26 mouse cellular contexts compared by ENCODE assay signal in the genomic region with DNA sequence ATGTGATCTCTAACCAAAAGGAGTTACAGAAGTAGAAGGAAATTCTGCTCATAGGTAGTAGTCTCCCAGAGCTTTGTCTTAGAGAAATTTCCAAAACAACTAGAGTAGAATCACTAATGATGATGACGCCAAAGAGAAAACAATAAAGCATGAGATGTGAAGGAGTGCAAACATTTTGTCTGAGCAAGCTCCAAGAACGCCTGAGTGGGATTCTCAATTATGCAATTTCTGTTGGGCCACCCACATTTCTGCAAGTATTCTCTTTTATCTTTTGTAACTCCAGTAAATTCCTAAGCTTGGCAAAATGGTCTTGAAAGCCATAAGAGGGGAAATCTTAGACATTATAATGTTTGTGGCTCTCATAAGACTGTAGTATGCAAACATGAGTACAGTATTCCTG.
"Had no signal": no experiment of that assay in that cellular context is flagged by ENCODE, and none has a peak within 500 bp of the region (broad histone marks: within the 10 kb centered on the region; RNA-seq: fewer than 3 reads in every experiment).

No protein-coding gene starts in this region.

- H3K4me3 ChIP-seq: gastrocnemius, adult 2 months; heart, embryonic 10.5 days; heart, embryonic 12.5 days; hindbrain, embryonic 10.5 days; hindbrain, embryonic 13.5 days; hindbrain, embryonic 15.5 days; kidney, embryonic 15.5 days; left cerebral cortex, adult 2 months; limb, embryonic 13.5 days; limb, embryonic 15.5 days; liver, embryonic 12.5 days had no signal

- H3K27ac ChIP-seq: gastrocnemius, adult 2 months; heart, embryonic 10.5 days; hindbrain, embryonic 10.5 days; hindbrain, embryonic 13.5 days; hindbrain, embryonic 15.5 days; hindbrain, postnatal 0 days; kidney, embryonic 15.5 days; kidney, postnatal 0 days; left cerebral cortex, adult 2 months; limb, embryonic 13.5 days; limb, embryonic 15.5 days; liver, embryonic 12.5 days had no signal

- H3K4me1 ChIP-seq: heart, embryonic 10.5 days; heart, embryonic 12.5 days; hindbrain, embryonic 10.5 days; hindbrain, embryonic 13.5 days; hindbrain, embryonic 15.5 days; kidney, embryonic 15.5 days; limb, embryonic 13.5 days; limb, embryonic 15.5 days; liver, embryonic 12.5 days had no signal

- H3K9ac ChIP-seq: heart, embryonic 12.5 days; hindbrain, embryonic 13.5 days; hindbrain, embryonic 15.5 days; kidney, embryonic 15.5 days; limb, embryonic 13.5 days; limb, embryonic 15.5 days; liver, embryonic 12.5 days had no signal

- H3K4me2 ChIP-seq: heart, embryonic 12.5 days; hindbrain, embryonic 13.5 days; hindbrain, embryonic 15.5 days; kidney, embryonic 15.5 days; limb, embryonic 13.5 days; limb, embryonic 15.5 days; liver, embryonic 12.5 days had no signal

- H3K36me3 ChIP-seq: heart, embryonic 10.5 days; heart, embryonic 12.5 days; hindbrain, embryonic 10.5 days; hindbrain, embryonic 13.5 days; hindbrain, embryonic 15.5 days; kidney, embryonic 15.5 days; limb, embryonic 13.5 days; limb, embryonic 15.5 days; liver, embryonic 12.5 days had no signal

- ATAC-seq: hindbrain, postnatal 0 days; intestine, embryonic 16.5 days; liver, embryonic 12.5 days had no signal

- H3K9me3 ChIP-seq: heart, embryonic 10.5 days; heart, embryonic 12.5 days; hindbrain, embryonic 10.5 days; hindbrain, embryonic 13.5 days; hindbrain, embryonic 15.5 days; kidney, embryonic 15.5 days; limb, embryonic 13.5 days; limb, embryonic 15.5 days; liver, embryonic 12.5 days had no signal

- DNase-seq: gastrocnemius, adult 2 months; gastrocnemius, postnatal 10 days; gastrocnemius, postnatal 25 days; heart, adult 18-20 months; heart, postnatal 10 days; heart, postnatal 4 days; kidney, adult 11 months; kidney, adult 2 months; kidney, adult 9 months; kidney, postnatal 14 days; kidney, postnatal 36 days; layer of hippocampus, adult 9-11 months; layer of hippocampus, postnatal 36 days had no signal

- H3K27me3 ChIP-seq: heart, embryonic 12.5 days; hindbrain, embryonic 13.5 days; hindbrain, embryonic 15.5 days; kidney, embryonic 15.5 days; limb, embryonic 13.5 days; limb, embryonic 15.5 days; liver, embryonic 12.5 days had no signal
